Mouse (Mus musculus) liver, embryonic 12.5 days (tissue): ENCODE results near the gene Glipr1l3. TPM values are rescaled to one million over a fixed set of nuclear protein-coding genes. Genes with fewer than 3 reads are reported as not detected.
"Not testable (repeated sequence)": the region's sequence is repeated elsewhere in the genome, so short reads cannot be mapped to it uniquely, and the experiment has no call there.

Experiments used
- ATAC-seq: fragments of 200-750 bp; cut with Nextera tagmentation; 2 replicates; pipeline ENCODE4 v1.8.0; 2017; ENCODE audit warnings: moderate number of reproducible peaks, mild to moderate bottlenecking, moderate library complexity
- H3K27ac ChIP-seq: fragments of 300-500 bp; sonication (generic); 2 replicates; pipeline ENCODE4 v1.5.1; 2016; ENCODE audit warnings: mild to moderate bottlenecking
- H3K27me3 ChIP-seq: fragments of 300-500 bp; sonication (generic); replicated peaks from 2 replicates; pipeline ENCODE4 v1.6.1; 2016; ENCODE audit warnings: mild to moderate bottlenecking, moderate library complexity
- H3K36me3 ChIP-seq: fragments of 300-500 bp; sonication (generic); 2 replicates; pipeline ENCODE4 v1.6.1; 2016; ENCODE audit warnings: mild to moderate bottlenecking, moderate library complexity
- H3K4me1 ChIP-seq: fragments of 300-500 bp; sonication (generic); 2 replicates; pipeline ENCODE4 v1.6.1; 2016
- H3K4me2 ChIP-seq: fragments of 300-500 bp; sonication (generic); 2 replicates; pipeline ENCODE4 v1.6.1; 2016; ENCODE audit warnings: mild to moderate bottlenecking, moderate library complexity
- H3K4me3 ChIP-seq: fragments of 300-500 bp; sonication (generic); 2 replicates; pipeline ENCODE4 v1.5.1; 2016; ENCODE audit warnings: mild to moderate bottlenecking, moderate library complexity
- H3K9ac ChIP-seq: fragments of 300-500 bp; sonication (generic); 2 replicates; pipeline ENCODE4 v1.6.1; 2016; ENCODE audit warnings: mild to moderate bottlenecking, moderate library complexity
- H3K9me3 ChIP-seq: fragments of 300-500 bp; sonication (generic); replicated peaks from 2 replicates; pipeline ENCODE4 v1.6.1; 2016; ENCODE audit warnings: mild to moderate bottlenecking, moderate library complexity
- WGBS: fragments of 180-500 bp; shearing (Covaris S2); methylation state at CpG from one replicate; pipeline ENCODE4 v1.1.7; 2016; ENCODE audit not compliant: insufficient replicate concordance; 5-methylcytosine and 5-hydroxymethylcytosine counted together
- polyA plus RNA-seq: library from polyadenylated mRNA; unstranded; fragments of >200 nt; fragmentation: Nextera tagmentation; extraction: Ambion mirVana; gene quantifications from 2 replicates; pipeline ENCODE4 v1.2.1, GENCODE M21; 2016

Glipr1l3 gene
- polyA plus RNA-seq, 1 experiment from 2014 or later, result not detected

DNA sequence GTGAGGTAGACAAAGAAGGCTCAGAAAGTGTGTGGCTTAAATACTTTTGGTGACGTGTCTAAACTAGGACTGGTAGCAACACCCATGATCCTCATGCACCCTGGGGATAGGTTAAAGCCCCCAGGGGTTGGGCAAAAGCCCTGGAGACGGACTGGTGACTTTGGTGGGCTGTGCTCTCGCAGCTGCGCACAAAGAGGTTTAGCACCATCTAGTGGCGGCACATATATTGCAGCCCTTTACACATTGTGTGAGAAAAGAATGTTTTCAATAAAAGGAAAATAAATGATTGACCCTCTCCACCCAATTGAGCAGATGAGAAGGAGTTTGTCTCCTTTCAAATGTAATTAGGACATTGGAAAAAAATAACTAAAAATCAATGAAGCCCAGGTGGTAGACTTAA is 54.3 kb downstream of the Glipr1l3 start:
- not testable (repeated sequence) for H3K27me3 ChIP-seq, H3K4me2 ChIP-seq, H3K36me3 ChIP-seq, H3K27ac ChIP-seq, H3K9ac ChIP-seq, H3K4me3 ChIP-seq, ATAC-seq, H3K4me1 ChIP-seq, H3K9me3 ChIP-seq
- under 1% methylated on average over 5 of the region's 5 CpGs for WGBS

Other genes starting within 250 kb of the Glipr1l3 start
- 37.1 and 40.0 TPM in 2 replicates for gene Krr1, start 187.7 kb downstream of the Glipr1l3 start, polyA plus RNA-seq
- gene Glipr1, start 157.7 kb downstream of the Glipr1l3 start, polyA plus RNA-seq, result 6.3 and 6.9 TPM in 2 replicates
- gene Glipr1l1, start 100.1 kb downstream of the Glipr1l3 start, polyA plus RNA-seq, result not detected in 2 replicates
- gene Glipr1l2, start 77.0 kb downstream of the Glipr1l3 start, polyA plus RNA-seq, result not detected in 2 replicates
- gene Caps2, start 3.3 kb upstream of the Glipr1l3 start, polyA plus RNA-seq, result 0.07 TPM in 1 of 2 replicates, not detected in the other
- gene Kcnc2, start 110.8 kb upstream of the Glipr1l3 start, polyA plus RNA-seq, result 0.07 TPM in 1 of 2 replicates, not detected in the other